1 mouse cellular context compared by ENCODE assay signal in the genomic region with DNA sequence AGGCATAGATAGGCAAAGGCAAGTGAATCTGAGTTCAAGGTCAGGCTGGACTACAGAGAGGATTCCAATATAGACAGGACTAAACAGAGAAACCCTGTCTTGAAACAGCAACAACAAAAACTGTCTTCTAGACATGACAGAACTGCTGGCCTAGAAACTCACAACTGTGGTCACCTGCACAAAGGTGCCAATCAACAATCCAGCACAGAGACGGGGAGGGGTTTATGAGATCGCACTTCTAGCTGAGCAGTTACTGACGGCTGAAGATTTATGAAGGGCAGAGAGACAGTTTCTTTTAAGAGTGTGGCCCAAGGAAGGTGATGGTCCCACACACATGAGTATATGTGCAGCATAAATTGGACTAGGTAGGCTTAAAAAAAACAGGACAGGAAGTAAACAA.
TF ChIP-seq lines count a peak whose summit lies in the region.

No protein-coding gene starts in this region.

TF ChIP-seq in CH12.LX, 34 proteins besides CTCF, POLR2A, EP300 and RAD21:
- no peak for TF ChIP-seq SIN3A (IDR thresholded peaks at IDR 0.05; ENCODE audit: low read length)
- TF ChIP-seq HCFC1 (IDR thresholded peaks at IDR 0.05; ENCODE audit: low read depth, low read length): no peak
- TF ChIP-seq MYC (IDR thresholded peaks at IDR 0.05; ENCODE audit: low read depth, low read length): no peak
- TF ChIP-seq CHD1 (IDR thresholded peaks at IDR 0.05; ENCODE audit: low read depth, low read length): no peak
- TF ChIP-seq BHLHE40 (IDR thresholded peaks at IDR 0.05; ENCODE audit: low read depth, low read length): no peak
- TF ChIP-seq ZNF384 (IDR thresholded peaks at IDR 0.05; ENCODE audit: low read depth, low read length): no peak
- TF ChIP-seq ZKSCAN1 (IDR thresholded peaks at IDR 0.05; ENCODE audit: borderline replicate concordance, low read depth, low read length): no peak
- no peak for TF ChIP-seq MAX (IDR thresholded peaks at IDR 0.05; ENCODE audit: low read length)
- no peak for TF ChIP-seq ELF1 (IDR thresholded peaks at IDR 0.05; ENCODE audit: low read depth, low read length)
- no peak for TF ChIP-seq USF2 (conservative IDR thresholded peaks at IDR 0.05; ENCODE audit: low read depth, low read length)
- no peak for TF ChIP-seq PAX5 (IDR thresholded peaks at IDR 0.05; ENCODE audit: low read length)
- TF ChIP-seq MXI1 (IDR thresholded peaks at IDR 0.05; ENCODE audit: low read depth, low read length): no peak
- TF ChIP-seq NRF1 (IDR thresholded peaks at IDR 0.05; ENCODE audit: low read depth, low read length): no peak
- no peak for TF ChIP-seq USF1 (IDR thresholded peaks at IDR 0.05; ENCODE audit: low read depth, low read length)
- TF ChIP-seq TCF12 (IDR thresholded peaks at IDR 0.05; ENCODE audit: low read depth, low read length): no peak
- TF ChIP-seq E2F4 (IDR thresholded peaks at IDR 0.05; ENCODE audit: insufficient replicate concordance, low read depth, low read length): no peak
- no peak for TF ChIP-seq CHD2 (IDR thresholded peaks at IDR 0.05; ENCODE audit: low read length)
- no peak for TF ChIP-seq MAZ (IDR thresholded peaks at IDR 0.05; ENCODE audit: low read depth, low read length)
